Mouse (Mus musculus) bone marrow, adult 2 months (tissue): ENCODE results near the gene Cnn2.

ENCODE experiments used
- CTCF ChIP-seq: fragments of 200-500 bp; IDR thresholded peaks from 2 replicates; pipeline ENCODE4 v1.5.1; 2011; ENCODE audit warnings: low read length, control low read depth; ENCODE audit not compliant: control insufficient read depth, insufficient read depth
- POLR2A ChIP-seq: fragments of 200-500 bp; IDR thresholded peaks from 2 replicates; pipeline ENCODE4 v1.6.1; 2011; ENCODE audit warnings: low read depth, mild to moderate bottlenecking, control low read depth, low read length, borderline replicate concordance; ENCODE audit not compliant: control insufficient read depth

DNA sequence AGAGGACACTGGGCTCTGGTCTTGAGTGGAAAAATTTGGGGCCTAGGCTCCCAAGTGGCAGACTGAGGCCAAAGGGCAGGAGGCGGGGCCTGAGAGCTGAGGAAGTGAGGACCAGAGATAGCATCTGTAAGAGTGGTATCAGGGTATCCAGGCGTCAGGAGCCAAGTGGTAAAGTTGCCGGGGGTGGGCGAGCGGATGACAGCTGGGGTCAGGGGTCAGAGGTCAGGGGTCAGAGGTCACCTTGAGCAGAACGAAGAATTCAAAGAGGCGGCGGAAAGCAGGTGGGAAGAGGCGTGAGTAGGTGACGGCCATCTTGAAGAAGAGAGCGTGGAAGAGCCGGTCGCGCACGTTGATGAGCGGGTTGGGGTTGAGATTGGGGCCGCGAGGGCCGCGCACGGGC lies 4.7 kb upstream of the Cnn2 start:
- peak; percentile 22; the same call in 1 of the 2 replicates for TF ChIP-seq POLR2A
- TF ChIP-seq CTCF, result no peak
